Mouse (Mus musculus) liver, embryonic 14.5 days (tissue): ENCODE data around the gene Cerk.
A peak's percentile ranks its signal among the peaks of the same experiment; 100 is the strongest.

Experiments used
- CTCF ChIP-seq: IDR thresholded peaks from 2 replicates; pipeline ENCODE4 v1.5.1; 2016; ENCODE audit warnings: antibody characterized with exemption, low read depth, control low read depth
- EP300 ChIP-seq: IDR thresholded peaks from 2 replicates; pipeline ENCODE4 v1.6.1; 2016; ENCODE audit warnings: antibody characterized with exemption, low read depth

- TF ChIP-seq CTCF (peak; percentile 84), EP300 (no peak)
Observed at GRCm38 (mm10) chr15:86137638-86138037, 48.3 kb downstream of the Cerk start.
